Mouse (Mus musculus): ENCODE data around the gene Rrp1b. TPM values are rescaled to one million over a fixed set of nuclear protein-coding genes. Genes with fewer than 3 reads are reported as not detected.

The Rrp1b gene
- total RNA-seq, 4 experiments from 2014 or later = 14.5 to 26.4 (median 18.6) TPM

GRCm38 (mm10) chr17:32031684-32032083 is 4.2 kb upstream of the Rrp1b start:
- no peak for DNase-seq (ENCODE audit: low spot score in 2 of 2)

DNA sequence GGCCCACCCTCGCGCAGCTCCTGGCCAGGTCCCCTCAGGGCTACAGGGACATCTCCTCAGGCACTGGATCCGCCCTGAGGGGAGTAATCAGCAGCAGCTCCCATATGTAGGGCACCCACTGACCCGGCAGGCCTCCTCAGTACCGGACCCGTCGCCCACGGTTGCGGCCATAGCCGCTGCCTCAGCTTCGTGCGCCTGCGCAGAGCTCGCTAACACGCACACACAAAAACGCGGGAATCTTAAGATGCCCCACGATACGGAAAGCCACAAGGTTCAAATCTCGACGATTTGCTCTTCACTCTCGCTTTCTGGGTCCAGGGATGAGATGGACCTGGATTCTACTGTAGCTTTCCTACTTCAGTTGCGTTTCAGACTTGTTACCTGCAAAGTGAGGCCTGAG is 1.6 kb upstream of the Rrp1b start:
- no peak for DNase-seq (ENCODE audit: low spot score in 2 of 2)

- no peak for DNase-seq (ENCODE audit: low spot score in 2 of 2)
Measured at GRCm38 (mm10) chr17:32036509-32037438, 874 bp downstream of the Rrp1b start.

DNA sequence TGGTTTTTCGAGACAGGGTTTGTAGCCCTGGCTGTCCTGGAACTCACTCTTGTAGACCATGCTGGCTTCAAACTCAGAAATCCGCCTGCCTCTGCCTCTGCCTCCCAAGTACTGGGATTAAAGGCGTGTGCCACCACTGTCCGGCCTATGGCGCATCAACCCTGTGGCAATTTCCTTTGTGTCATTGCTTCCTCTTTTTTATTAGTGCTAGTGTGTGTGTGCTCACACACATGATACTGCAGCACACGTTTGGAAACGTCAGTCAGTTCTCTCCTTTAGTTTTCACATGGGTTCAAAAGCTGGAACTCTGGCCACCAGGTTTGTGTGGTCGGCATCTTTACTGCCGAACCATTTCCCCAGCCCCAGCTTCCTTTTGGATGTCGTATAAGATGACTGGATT is 4.4 kb downstream of the Rrp1b start:
- no peak for DNase-seq (ENCODE audit: low spot score in 2 of 2)

DNA sequence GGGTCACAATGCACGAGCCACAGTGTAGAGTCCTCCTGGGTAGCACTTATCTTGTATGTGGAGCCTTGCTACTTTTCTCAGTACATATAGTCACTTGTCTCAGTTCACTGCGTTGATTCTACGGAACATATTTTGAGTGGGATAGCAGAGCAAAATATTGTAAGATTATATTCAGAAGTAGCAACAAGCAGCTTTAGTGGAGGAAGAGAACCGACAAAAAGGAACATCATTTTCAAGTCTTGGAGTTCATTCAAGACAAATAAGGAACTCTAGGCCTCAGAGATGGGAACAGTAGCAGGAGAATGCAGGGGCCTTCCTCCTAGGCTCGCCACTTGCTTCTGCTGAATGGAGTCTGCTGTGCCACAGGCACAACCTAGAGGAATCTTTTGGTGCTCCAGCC is 10.6 kb downstream of the Rrp1b start:
- DNase-seq (ENCODE audit: low spot score in 2 of 2) = no peak

DNA sequence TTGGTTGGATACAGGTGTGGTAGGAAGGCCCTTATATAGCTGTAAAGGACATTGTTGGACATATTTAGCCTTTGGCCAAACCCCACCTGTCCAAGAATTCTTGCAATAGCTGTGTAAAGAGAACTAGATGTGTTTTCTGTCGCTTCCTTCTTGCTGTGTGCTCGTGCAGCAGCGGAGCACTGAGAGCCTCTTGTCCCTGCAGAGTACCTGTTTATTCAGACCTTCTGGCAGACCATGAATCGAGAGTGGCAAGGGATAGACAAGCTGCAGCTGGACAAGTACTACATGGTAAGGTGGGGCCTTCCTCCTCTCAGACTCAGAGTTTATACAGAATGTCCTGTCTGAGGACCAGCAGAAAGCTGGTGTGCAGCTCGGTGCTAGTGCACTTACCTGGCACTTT is 12.5 kb downstream of the Rrp1b start:
- no peak for DNase-seq (ENCODE audit: low spot score in 2 of 2)

GRCm38 (mm10) chr17:32049914-32050313 is 14.0 kb downstream of the Rrp1b start:
- DNase-seq (ENCODE audit: low spot score in 2 of 2) = no peak

DNA sequence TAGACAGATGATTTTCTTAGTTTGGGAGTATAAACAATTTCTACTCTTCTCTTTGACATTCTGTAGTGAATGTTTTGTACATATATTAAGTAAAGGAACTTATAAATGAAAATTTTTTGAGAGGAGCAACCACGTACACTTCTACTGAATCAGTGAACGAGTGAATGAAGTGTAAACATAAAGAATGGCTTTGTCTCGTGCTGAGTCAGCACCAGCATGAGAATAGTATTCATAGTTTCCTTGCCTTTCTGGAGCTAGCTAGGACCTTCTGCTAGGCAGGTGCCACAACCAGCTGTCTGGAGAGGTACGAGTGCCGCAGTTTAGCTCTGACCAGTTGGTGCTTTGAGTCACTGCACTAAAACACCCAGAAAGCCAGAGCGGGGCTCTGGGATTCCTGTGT is 14.7 kb downstream of the Rrp1b start:
- DNase-seq (ENCODE audit: low spot score in 2 of 2) = no peak

GRCm38 (mm10) chr17:32052237-32053080 is 16.6 kb downstream of the Rrp1b start:
- DNase-seq (ENCODE audit: low spot score in 2 of 2) = no peak

GRCm38 (mm10) chr17:32053677-32054076 is 17.8 kb downstream of the Rrp1b start:
- no peak for DNase-seq (ENCODE audit: low spot score in 2 of 2)

- DNase-seq (ENCODE audit: low spot score in 2 of 2) = no peak
Measured at GRCm38 (mm10) chr17:32057843-32058242, 21.9 kb downstream of the Rrp1b start.

DNA sequence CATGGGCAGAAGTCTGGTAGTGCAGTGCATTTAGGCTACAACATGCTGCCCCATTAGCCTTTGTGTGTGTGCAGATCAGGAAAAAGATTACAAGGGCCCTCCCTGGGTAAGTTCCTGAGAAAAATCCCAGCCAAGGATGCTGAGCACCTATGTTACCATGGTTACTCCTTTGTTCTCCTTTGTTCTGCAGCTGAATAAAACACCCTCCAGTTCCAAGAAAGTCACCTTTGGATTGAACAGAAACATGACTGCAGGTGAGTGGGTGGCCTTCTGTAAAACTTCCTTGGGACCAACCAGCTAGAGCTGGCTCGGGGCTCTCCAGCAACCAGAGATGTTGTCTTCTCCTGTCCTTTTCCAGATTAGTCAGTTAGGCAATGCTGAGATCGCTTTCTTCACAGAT is 23.2 kb downstream of the Rrp1b start:
- DNase-seq (ENCODE audit: low spot score in 2 of 2) = no peak

- DNase-seq (ENCODE audit: low spot score in 2 of 2) = no peak
Measured at GRCm38 (mm10) chr17:32061219-32061618, 25.3 kb downstream of the Rrp1b start.

- no peak for DNase-seq (ENCODE audit: low spot score in 2 of 2)
Measured at GRCm38 (mm10) chr17:32063654-32064053, 27.8 kb downstream of the Rrp1b start.

GRCm38 (mm10) chr17:32064762-32065161 is 28.9 kb downstream of the Rrp1b start:
- peak in 1 of 2 experiments; percentile 24 for DNase-seq (ENCODE audit: low spot score in 2 of 2)

- DNase-seq (ENCODE audit: low spot score in 2 of 2) = no peak
Measured at GRCm38 (mm10) chr17:32067541-32067940, 31.6 kb downstream of the Rrp1b start.

- no peak for DNase-seq (ENCODE audit: low spot score in 2 of 2)
Measured at GRCm38 (mm10) chr17:32068381-32068780, 32.5 kb downstream of the Rrp1b start.

- no peak for DNase-seq (ENCODE audit: low spot score in 2 of 2)
Measured at GRCm38 (mm10) chr17:32068810-32069209, 32.9 kb downstream of the Rrp1b start.

- peak; percentile 52 to 86 for DNase-seq (ENCODE audit: low spot score in 2 of 2)
Measured at GRCm38 (mm10) chr17:32073359-32073758, 37.5 kb downstream of the Rrp1b start.

- DNase-seq (ENCODE audit: low spot score in 2 of 2) = no peak
Measured at GRCm38 (mm10) chr17:32074658-32075057, 38.8 kb downstream of the Rrp1b start.

DNA sequence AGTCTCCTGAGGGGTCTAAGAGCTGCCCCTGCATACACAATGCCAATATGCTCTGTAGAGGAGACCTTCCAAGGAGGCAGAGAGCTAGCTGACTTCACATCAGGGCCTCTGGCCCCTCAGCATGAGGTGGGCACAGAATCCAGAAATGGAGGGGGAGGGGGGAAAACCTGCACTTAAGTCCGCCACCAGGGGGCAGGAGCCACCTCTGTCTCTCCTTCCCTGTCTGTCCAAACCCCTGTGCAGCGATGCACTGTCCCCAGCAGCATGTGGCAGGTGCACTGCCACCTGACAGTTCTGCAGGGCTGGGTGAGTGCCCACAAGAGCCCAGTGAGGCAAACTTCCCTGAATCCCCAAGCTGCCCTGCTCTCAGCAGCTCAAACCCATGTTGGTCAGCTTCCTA is 39.3 kb downstream of the Rrp1b start:
- no peak for DNase-seq (ENCODE audit: low spot score in 2 of 2)

GRCm38 (mm10) chr17:32083351-32083750 is 47.5 kb downstream of the Rrp1b start:
- DNase-seq (ENCODE audit: low spot score in 2 of 2) = no peak

All from left cerebral cortex, adult 8-10 months (tissue).